In genomic region chr2:120082416-120082815, GRCm38 (mm10) we compare ENCODE assay signal across 17 mouse cellular contexts. TPM values are rescaled to one million over a fixed set of nuclear protein-coding genes. Genes with fewer than 3 reads are reported as not detected.
DNase-seq lines count a peak whose midpoint lies in the region; ATAC-seq and TF ChIP-seq lines count a peak whose summit lies in the region.
"Had no signal": no experiment of that assay in that cellular context is flagged by ENCODE, and none has a peak within 500 bp of the region (broad histone marks: within the 10 kb centered on the region; RNA-seq: fewer than 3 reads in every experiment).

No protein-coding gene starts in this region.

- no peak overlapping the region for H3K27ac ChIP-seq in kidney, postnatal 0 days
- H3K27ac ChIP-seq in kidney, adult 2 months (ENCODE audit: insufficient read depth, low read depth, low read length): no peak overlapping the region
- H3K27ac ChIP-seq in MEL (ENCODE audit: control insufficient read depth, low read depth, low read length): no peak overlapping the region
- H3K27ac ChIP-seq in stomach, postnatal 0 days (replicated peaks): no peak overlapping the region
- H3K27ac ChIP-seq: embryonic facial prominence, embryonic 10.5 days; forebrain, embryonic 13.5 days; hindbrain, embryonic 10.5 days; hindbrain, embryonic 15.5 days had no signal

- TF ChIP-seq POLR2A in kidney, adult 2 months (IDR thresholded peaks at IDR 0.05; ENCODE audit: low read depth, low read length): no peak
- no peak for TF ChIP-seq POLR2A in MEL (IDR thresholded peaks at IDR 0.05; ENCODE audit: control insufficient read depth in 1 of 2, insufficient read depth in 1 of 2, low read depth in 1 of 2, low read length in 2 of 2, poor library complexity in 1 of 2)

- H3K36me3 ChIP-seq in kidney, postnatal 0 days (ENCODE audit: insufficient read depth, low read length): no peaks in the 10 kb centered on the region
- no peaks in the 10 kb centered on the region for H3K36me3 ChIP-seq in kidney, adult 2 months (ENCODE audit: control insufficient read depth, insufficient read depth, low read length)
- H3K36me3 ChIP-seq in E14TG2a.4 (ENCODE audit: insufficient read depth, low read length) (no peaks in the 10 kb centered on the region), MEL (ENCODE audit: control insufficient read depth in 1 of 2, insufficient read depth in 2 of 2, low read length in 2 of 2) (no peaks in the 10 kb centered on the region)
- no peaks in the 10 kb centered on the region for H3K36me3 ChIP-seq in stomach, postnatal 0 days (ENCODE audit: control insufficient read depth, insufficient read depth, low read length)
- H3K36me3 ChIP-seq: embryonic facial prominence, embryonic 10.5 days; G1E; heart, embryonic 12.5 days; hindbrain, embryonic 10.5 days; hindbrain, embryonic 15.5 days had no signal

- no peak for DNase-seq in kidney, postnatal 0 days (ENCODE audit: low spot score)
- no peak for DNase-seq in kidney, adult 2 months
- DNase-seq in MEL (ENCODE audit: low read depth, low spot score): peak; percentile 37
- no peak for DNase-seq in stomach, postnatal 0 days (ENCODE audit: low spot score)
- no peak for DNase-seq in adrenal gland, postnatal 14 days
- DNase-seq: adrenal gland, adult 2 months; adrenal gland, postnatal 36 days; cerebellum, adult 2 months; cerebellum, postnatal 10 days; heart, adult 18-20 months had no signal

- no peak overlapping the region for H3K9ac ChIP-seq in kidney, postnatal 0 days (ENCODE audit: low read depth, low read length)
- no peak overlapping the region for H3K9ac ChIP-seq in MEL (ENCODE audit: control insufficient read depth, low read depth, low read length, poor library complexity, severe bottlenecking)
- H3K9ac ChIP-seq in stomach, postnatal 0 days (ENCODE audit: low read length): no peak overlapping the region
- H3K9ac ChIP-seq: forebrain, embryonic 13.5 days; heart, embryonic 12.5 days; hindbrain, embryonic 15.5 days had no signal

- no peak for TF ChIP-seq EP300 in MEL (IDR thresholded peaks at IDR 0.05; ENCODE audit: low read depth in 1 of 2, low read length in 2 of 2)
- TF ChIP-seq EP300 in stomach, postnatal 0 days (optimal IDR thresholded peaks at IDR 0.05): no peak

- peak; percentile 59 for TF ChIP-seq RAD21 in MEL (IDR thresholded peaks at IDR 0.05; ENCODE audit: low read depth, low read length)

- no peak for ATAC-seq in kidney, postnatal 0 days (replicated peaks; ENCODE audit: low FRiP score, low read depth)
- ATAC-seq in stomach, postnatal 0 days (ENCODE audit: low FRiP score, low TSS enrichment): no peak
- ATAC-seq: forebrain, embryonic 13.5 days had no signal

- WGBS in kidney, postnatal 0 days: 73% methylated on average over 2 of the region's 2 CpGs
- WGBS in kidney, adult 2 months: 78% methylated on average over 2 of the region's 2 CpGs
- 67% methylated on average over 2 of the region's 2 CpGs for WGBS in stomach, postnatal 0 days

- H3K9me3 ChIP-seq in kidney, postnatal 0 days (replicated peaks; ENCODE audit: low read length): no peaks in the 10 kb centered on the region
- H3K9me3 ChIP-seq in E14TG2a.4 (ENCODE audit: low read length) (no peaks in the 10 kb centered on the region), MEL (replicated peaks; ENCODE audit: insufficient read depth, low read length) (no peaks in the 10 kb centered on the region)
- H3K9me3 ChIP-seq in stomach, postnatal 0 days (ENCODE audit: control insufficient read depth, low read length): no peaks in the 10 kb centered on the region
- H3K9me3 ChIP-seq: embryonic facial prominence, embryonic 10.5 days; forebrain, embryonic 13.5 days; heart, embryonic 12.5 days; hindbrain, embryonic 10.5 days; hindbrain, embryonic 15.5 days had no signal

- no peaks in the 10 kb centered on the region for H3K27me3 ChIP-seq in kidney, postnatal 0 days (ENCODE audit: insufficient read depth, low read length)
- no peaks in the 10 kb centered on the region for H3K27me3 ChIP-seq in kidney, adult 2 months (replicated peaks; ENCODE audit: control insufficient read depth, insufficient read depth, low read length)
- peaks cover 11% of the 10 kb centered on the region for H3K27me3 ChIP-seq in E14TG2a.4 (ENCODE audit: insufficient read depth, low read length)
- H3K27me3 ChIP-seq in MEL (ENCODE audit: control insufficient read depth in 1 of 2, insufficient read depth in 2 of 2, low read length in 2 of 2): no peaks in the 10 kb centered on the region
- H3K27me3 ChIP-seq in stomach, postnatal 0 days (ENCODE audit: control insufficient read depth, insufficient read depth, low read length): no peaks in the 10 kb centered on the region

- no peaks in the 10 kb centered on the region for H3K4me1 ChIP-seq in kidney, postnatal 0 days (replicated peaks; ENCODE audit: insufficient read depth, low read length)
- no peaks in the 10 kb centered on the region for H3K4me1 ChIP-seq in kidney, adult 2 months (ENCODE audit: control insufficient read depth, insufficient read depth, low read length)
- H3K4me1 ChIP-seq in E14TG2a.4 (replicated peaks; ENCODE audit: low read depth, low read length): peaks cover 39% of the 10 kb centered on the region
- 0 out of 4 replicates have a peak, but pooled peaks cover 0 to 3% of the 10 kb centered on the region in 2 experiments for H3K4me1 ChIP-seq in MEL (ENCODE audit: control insufficient read depth in 1 of 2, insufficient read depth in 2 of 2, low read length in 2 of 2)
- H3K4me1 ChIP-seq in stomach, postnatal 0 days (replicated peaks; ENCODE audit: control insufficient read depth, insufficient read depth): peaks cover 3% of the 10 kb centered on the region; the same call in 1 of the 2 replicates
- H3K4me1 ChIP-seq: forebrain, embryonic 13.5 days; hindbrain, embryonic 10.5 days; hindbrain, embryonic 15.5 days had no signal

- no peak overlapping the region for H3K4me2 ChIP-seq in kidney, postnatal 0 days (ENCODE audit: low read length)
- H3K4me2 ChIP-seq in stomach, postnatal 0 days (replicated peaks; ENCODE audit: low read depth): no peak overlapping the region
- H3K4me2 ChIP-seq: forebrain, embryonic 13.5 days; heart, embryonic 12.5 days; hindbrain, embryonic 15.5 days had no signal

- H3K4me3 ChIP-seq in kidney, postnatal 0 days (replicated peaks; ENCODE audit: low read depth, low read length): no peak overlapping the region
- no peak overlapping the region for H3K4me3 ChIP-seq in kidney, adult 2 months (ENCODE audit: insufficient read depth, low read depth, low read length)
- no peak overlapping the region for H3K4me3 ChIP-seq in E14TG2a.4 (replicated peaks; ENCODE audit: low read length)
- H3K4me3 ChIP-seq in MEL (ENCODE audit: control insufficient read depth in 1 of 2, insufficient read depth in 1 of 2, low read depth in 2 of 2, low read length in 2 of 2): no peak overlapping the region
- no peak overlapping the region for H3K4me3 ChIP-seq in stomach, postnatal 0 days (ENCODE audit: low read depth, low read length)
- H3K4me3 ChIP-seq: embryonic facial prominence, embryonic 10.5 days; forebrain, embryonic 13.5 days; heart, embryonic 12.5 days; hindbrain, embryonic 10.5 days; hindbrain, embryonic 15.5 days had no signal

- no peaks in the 10 kb centered on the region for H3K79me2 ChIP-seq in MEL (ENCODE audit: control insufficient read depth, insufficient read depth, low read length, poor library complexity)

- peak; percentile 31; the same call in 1 of the 2 replicates for TF ChIP-seq CTCF in kidney, postnatal 0 days (IDR thresholded peaks at IDR 0.05; ENCODE audit: low read depth)
- TF ChIP-seq CTCF in kidney, adult 2 months (conservative IDR thresholded peaks at IDR 0.05; ENCODE audit: insufficient read depth, insufficient read length, low read depth, low read length): no peak
- TF ChIP-seq CTCF in E14TG2a.4 (conservative IDR thresholded peaks at IDR 0.05; ENCODE audit: low read length) (peak; percentile 26; the same call in 1 of the 2 replicates), MEL (IDR thresholded peaks at IDR 0.05 in 2 of 3, conservative IDR thresholded peaks at IDR 0.05 in 1 of 3; ENCODE audit: control insufficient read depth in 1 of 3, insufficient read depth in 1 of 3, low read depth in 2 of 3, low read length in 3 of 3, poor library complexity in 1 of 3, severe bottlenecking in 1 of 3) (peak in 2 of 3 experiments; percentile 27 to 54; a peak in 3 of 6 replicates)
- TF ChIP-seq CTCF in stomach, postnatal 0 days (IDR thresholded peaks at IDR 0.05; ENCODE audit: low read depth): peak; percentile 25; the same call in 1 of the 2 replicates

TF ChIP-seq in MEL, 35 proteins besides CTCF, POLR2A, EP300 and RAD21 (continues in another document):
- no peak for TF ChIP-seq NRF1 (IDR thresholded peaks at IDR 0.05; ENCODE audit: insufficient read depth, low read depth, low read length, poor library complexity, severe bottlenecking)
- TF ChIP-seq ELF1 (IDR thresholded peaks at IDR 0.05; ENCODE audit: low read depth, low read length): no peak
- 0 out of 2 replicates have a peak, but pooled peaks have one; percentile 47 for TF ChIP-seq MYC (IDR thresholded peaks at IDR 0.05; ENCODE audit: low read depth, low read length)
- no peak for TF ChIP-seq TBP (IDR thresholded peaks at IDR 0.05; ENCODE audit: low read depth, low read length)

RNA-seq across cellular contexts. Expression of gene Pla2g4b, which starts 49.2 kb away (rescaled TPM):
- 0.29 and 0.71 TPM in 2 replicates for polyA plus RNA-seq in kidney, postnatal 0 days (2015; fragmentation: Nextera tagmentation; extraction: Ambion mirVana)
- 1.6 and 1.8 TPM in 2 replicates for polyA plus RNA-seq in kidney, adult 2 months (2012; rRNA removed)
- total RNA-seq in MEL (2012; rRNA removed): 0.54 and 0.59 TPM in 2 replicates
- polyA plus RNA-seq in MEL (2012; ENCODE audit: insufficient read depth in 1 of 2, insufficient read length in 2 of 2, low read depth in 1 of 2, low replicate concordance in 2 of 2, missing spikeins in 1 of 2): under 1 TPM in 1 of 2 experiments, not detected in 1; 0.32 TPM
- 8.0 and 8.7 TPM in 2 replicates for polyA plus RNA-seq in stomach, postnatal 0 days (2015; fragmentation: Nextera tagmentation; extraction: Ambion mirVana)
- total RNA-seq in adrenal gland, postnatal 14 days (2021): 2.9 and 4.8 TPM in 2 replicates

RNA-seq across cellular contexts. Expression of gene Gm28042, which starts 55.1 kb away (rescaled TPM):
- 0.89 and 1.2 TPM in 2 replicates for polyA plus RNA-seq in kidney, postnatal 0 days (2015; fragmentation: Nextera tagmentation; extraction: Ambion mirVana)
- 2.0 and 2.4 TPM in 2 replicates for polyA plus RNA-seq in kidney, adult 2 months (2012; rRNA removed)
- 0.46 and 0.96 TPM in 2 replicates for total RNA-seq in MEL (2012; rRNA removed)
- polyA plus RNA-seq in MEL (2012; ENCODE audit: insufficient read depth in 1 of 2, insufficient read length in 2 of 2, low read depth in 1 of 2, low replicate concordance in 2 of 2, missing spikeins in 1 of 2): 1 to 10 TPM in 1 of 2 experiments, not detected in 1; 1.7 TPM
- 4.3 and 5.6 TPM in 2 replicates for polyA plus RNA-seq in stomach, postnatal 0 days (2015; fragmentation: Nextera tagmentation; extraction: Ambion mirVana)
- total RNA-seq in adrenal gland, postnatal 14 days (2021): 0.85 and 1.2 TPM in 2 replicates

RNA-seq across cellular contexts. Expression of gene Jmjd7, which starts 55.1 kb away (rescaled TPM):
- 24.7 and 25.7 TPM in 2 replicates for polyA plus RNA-seq in kidney, postnatal 0 days (2015; fragmentation: Nextera tagmentation; extraction: Ambion mirVana)
- polyA plus RNA-seq in kidney, adult 2 months (2012; rRNA removed): 8.9 and 9.0 TPM in 2 replicates
- 4.2 and 5.9 TPM in 2 replicates for total RNA-seq in MEL (2012; rRNA removed)
- polyA plus RNA-seq in MEL (2012; ENCODE audit: insufficient read depth in 1 of 2, insufficient read length in 2 of 2, low read depth in 1 of 2, low replicate concordance in 2 of 2, missing spikeins in 1 of 2): 10 to 100 TPM in 1 of 2 experiments, not detected in 1; 12.0 TPM
- 11.3 and 12.7 TPM in 2 replicates for polyA plus RNA-seq in stomach, postnatal 0 days (2015; fragmentation: Nextera tagmentation; extraction: Ambion mirVana)
- total RNA-seq in adrenal gland, postnatal 14 days (2021): 8.3 and 12.1 TPM in 2 replicates
